Mouse (Mus musculus): ENCODE measurements around the gene Gm15557. TPM values are rescaled to one million over a fixed set of nuclear protein-coding genes. Genes with fewer than 3 reads are reported as not detected.

Gene Gm15557
- total and polyA plus RNA-seq, 2 experiments from 2014 or later, result not detected

DNA sequence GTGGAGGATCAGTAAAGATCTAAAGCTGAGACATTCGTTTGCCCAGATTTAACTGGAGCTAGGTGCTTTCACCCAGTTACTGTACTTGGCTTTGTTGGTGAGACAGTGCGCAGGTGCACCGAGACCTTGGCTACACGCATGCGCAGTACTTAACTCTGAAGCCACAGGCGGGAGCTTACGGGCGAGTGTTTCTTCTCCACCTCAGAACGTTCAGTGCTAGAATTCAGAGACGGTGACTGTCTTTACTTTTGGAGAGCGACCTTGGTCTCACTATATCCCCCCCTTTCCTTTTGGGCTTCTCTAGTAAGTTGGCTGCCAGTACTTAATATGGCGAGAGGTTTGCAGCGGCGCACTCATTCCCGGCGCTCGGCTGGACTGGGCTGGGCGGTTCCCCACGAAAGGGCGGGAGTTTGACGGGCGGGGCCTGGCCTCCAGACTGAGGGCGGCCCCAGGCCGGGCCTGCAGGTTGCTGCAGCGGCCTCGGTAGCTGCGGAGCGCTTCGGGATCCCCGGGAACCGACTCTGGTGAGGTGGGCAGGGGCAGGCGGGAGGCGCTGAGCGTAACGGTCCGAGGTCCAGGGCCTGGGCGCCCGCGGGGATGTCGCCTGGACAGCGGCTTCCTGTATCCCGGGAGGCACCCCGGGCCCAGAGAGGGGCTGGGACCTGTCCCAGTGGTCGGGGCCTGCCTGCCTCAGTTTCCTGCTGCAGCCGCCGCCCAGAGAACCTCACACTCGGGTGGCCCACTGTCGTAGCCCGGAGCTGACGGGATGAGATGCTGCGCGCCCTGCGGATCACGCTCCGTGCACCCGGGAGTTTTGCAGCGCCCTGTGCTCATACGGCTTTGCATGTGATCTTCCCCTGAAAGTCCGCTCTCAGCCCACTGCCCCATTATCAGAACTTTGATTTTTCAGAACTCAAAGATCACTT lies 15.9 kb downstream of the Gm15557 start, which contains the start of gene Cep250:
TSS of gene Cep250 (plus strand) at position 325 of the 926 bp plus-strand sequence.
- peak within 1 kb of the TSS; percentile 91 for H3K4me3 ChIP-seq (ENCODE audit: low read depth, low read length)

DNA sequence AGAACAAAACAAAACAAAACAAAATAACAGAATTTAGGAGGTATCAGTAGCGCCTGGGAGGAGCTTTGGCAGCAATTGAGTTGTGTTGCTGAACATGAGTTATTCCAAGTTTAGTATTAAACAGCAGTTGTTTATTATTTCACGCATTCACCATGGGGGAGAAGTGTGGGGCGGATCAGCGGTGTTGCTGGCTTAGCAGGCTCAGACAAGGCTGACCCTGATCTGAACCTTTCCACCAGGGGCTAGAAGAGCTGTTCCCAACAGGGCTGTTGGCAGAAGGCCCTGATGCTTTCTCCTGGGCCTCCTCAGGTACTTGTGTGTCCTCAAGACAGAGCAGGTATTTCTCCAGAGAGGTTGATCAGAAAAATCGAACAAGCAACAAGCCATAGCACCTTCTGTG lies 19.5 kb downstream of the Gm15557 start:
- 71% methylated on average over 5 of the region's 5 CpGs for WGBS
- H3K9me3 ChIP-seq (replicated peaks; ENCODE audit: control insufficient read depth, low read length), result no peaks in the 10 kb centered on the region
- no peak overlapping the region for H3K4me2 ChIP-seq (ENCODE audit: low read depth, low read length)
- TF ChIP-seq EP300 (IDR thresholded peaks at IDR 0.05; ENCODE audit: low read depth), result no peak
- no peak for TF ChIP-seq CTCF (IDR thresholded peaks at IDR 0.05; ENCODE audit: low read depth)
- no peaks in the 10 kb centered on the region for H3K4me1 ChIP-seq (ENCODE audit: control insufficient read depth, insufficient read depth)
- H3K36me3 ChIP-seq (replicated peaks; ENCODE audit: control insufficient read depth, insufficient read depth, low read length), result peaks cover 22% of the 10 kb centered on the region
- no peaks in the 10 kb centered on the region for H3K27me3 ChIP-seq (ENCODE audit: control insufficient read depth, insufficient read depth, low read length)
- no peak for DNase-seq (ENCODE audit: low spot score)
- ATAC-seq (ENCODE audit: insufficient read depth, low read depth), result no peak
- no peak overlapping the region for H3K27ac ChIP-seq (ENCODE audit: low read depth)
- no peak overlapping the region for H3K4me3 ChIP-seq (ENCODE audit: low read depth, low read length)
- no peak overlapping the region for H3K9ac ChIP-seq (replicated peaks; ENCODE audit: low read depth, low read length)

More for the DNA sequence above, 15.9 kb downstream of the Gm15557 start, which contains the start of gene Cep250:
- peak; percentile 98 for ATAC-seq (ENCODE audit: insufficient read depth, low read depth)
- Histone ChIP-seq H3K27ac (ENCODE audit: low read depth) (peak within 1 kb of the TSS; percentile 85), H3K9ac (replicated peaks; ENCODE audit: low read depth, low read length) (peak within 1 kb of the TSS; percentile 92), H3K4me2 (ENCODE audit: low read depth, low read length) (peak within 1 kb of the TSS; percentile 96), H3K27me3 (ENCODE audit: control insufficient read depth, insufficient read depth, low read length) (no peaks in the 10 kb centered on the region), H3K4me1 (ENCODE audit: control insufficient read depth, insufficient read depth) (no peaks in the 10 kb centered on the region), H3K36me3 (replicated peaks; ENCODE audit: control insufficient read depth, insufficient read depth, low read length) (no peaks in the 10 kb centered on the region), H3K9me3 (replicated peaks; ENCODE audit: control insufficient read depth, low read length) (no peaks in the 10 kb centered on the region)
- DNase-seq (ENCODE audit: low spot score), result peak; percentile 90
- under 1% methylated on average over 55 of the region's 59 CpGs for WGBS
- TF ChIP-seq CTCF (IDR thresholded peaks at IDR 0.05; ENCODE audit: low read depth) (no peak), EP300 (IDR thresholded peaks at IDR 0.05; ENCODE audit: low read depth) (no peak; the same call in 1 of the 2 replicates)

DNA sequence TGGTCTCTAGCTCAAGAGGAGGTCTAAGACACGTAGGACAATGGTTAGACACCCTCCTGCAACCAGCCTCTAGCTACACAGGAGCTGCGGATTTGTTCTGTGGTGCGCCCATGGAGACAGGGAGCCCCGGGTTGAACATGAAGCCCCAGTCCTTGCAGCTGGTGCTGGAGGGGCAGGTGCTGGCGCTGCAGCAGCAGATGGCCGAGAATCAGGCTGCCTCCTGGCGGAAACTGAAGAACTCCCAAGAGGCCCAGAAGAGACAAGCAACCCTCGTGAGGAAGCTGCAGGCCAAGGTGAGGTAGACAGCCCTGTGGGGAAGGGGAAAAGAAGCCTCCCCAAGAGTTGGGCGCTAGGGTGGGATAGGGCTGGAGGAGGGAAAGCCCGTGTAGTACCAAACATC lies 21.3 kb downstream of the Gm15557 start:
- Histone ChIP-seq H3K27me3 (ENCODE audit: control insufficient read depth, insufficient read depth, low read length) (no peaks in the 10 kb centered on the region), H3K27ac (ENCODE audit: low read depth) (no peak overlapping the region), H3K4me1 (ENCODE audit: control insufficient read depth, insufficient read depth) (no peaks in the 10 kb centered on the region), H3K4me2 (ENCODE audit: low read depth, low read length) (no peak overlapping the region), H3K9ac (replicated peaks; ENCODE audit: low read depth, low read length) (no peak overlapping the region), H3K9me3 (replicated peaks; ENCODE audit: control insufficient read depth, low read length) (no peaks in the 10 kb centered on the region), H3K4me3 (ENCODE audit: low read depth, low read length) (no peak overlapping the region), H3K36me3 (replicated peaks; ENCODE audit: control insufficient read depth, insufficient read depth, low read length) (peaks cover 32% of the 10 kb centered on the region)
- no peak for DNase-seq (ENCODE audit: low spot score)
- 83% methylated on average over 10 of the region's 10 CpGs for WGBS
- no peak for ATAC-seq (ENCODE audit: insufficient read depth, low read depth)
- no peak for TF ChIP-seq EP300 (IDR thresholded peaks at IDR 0.05; ENCODE audit: low read depth)
- TF ChIP-seq CTCF (IDR thresholded peaks at IDR 0.05; ENCODE audit: low read depth), result no peak

DNA sequence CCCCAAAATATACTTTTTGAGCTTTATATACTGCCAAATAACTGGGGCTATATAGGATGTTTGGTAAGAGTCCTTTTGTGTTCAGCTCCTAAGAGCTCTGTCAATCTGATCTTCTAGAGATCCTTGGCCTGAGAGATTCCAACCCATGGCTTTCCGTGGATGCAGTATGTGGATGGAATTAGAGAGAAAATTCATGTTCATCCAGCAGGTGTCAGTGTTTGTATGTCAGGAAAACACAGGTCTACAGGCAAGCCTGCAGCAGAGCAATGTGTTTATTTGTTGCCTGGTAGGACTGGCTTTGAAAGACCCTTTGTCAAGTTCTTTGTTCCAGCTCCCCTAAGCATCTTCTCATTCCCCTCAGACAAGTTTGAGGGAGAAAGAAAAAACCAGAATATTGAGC lies 22.5 kb downstream of the Gm15557 start:
- 33% methylated on average over 1 of the region's 1 CpGs for WGBS
- TF ChIP-seq CTCF (IDR thresholded peaks at IDR 0.05; ENCODE audit: low read depth) (peak; percentile 67), EP300 (IDR thresholded peaks at IDR 0.05; ENCODE audit: low read depth) (no peak)
- Histone ChIP-seq H3K9ac (replicated peaks; ENCODE audit: low read depth, low read length) (no peak overlapping the region), H3K27ac (ENCODE audit: low read depth) (no peak overlapping the region), H3K4me2 (ENCODE audit: low read depth, low read length) (no peak overlapping the region), H3K4me3 (ENCODE audit: low read depth, low read length) (no peak overlapping the region), H3K27me3 (ENCODE audit: control insufficient read depth, insufficient read depth, low read length) (no peaks in the 10 kb centered on the region), H3K4me1 (ENCODE audit: control insufficient read depth, insufficient read depth) (no peaks in the 10 kb centered on the region), H3K36me3 (replicated peaks; ENCODE audit: control insufficient read depth, insufficient read depth, low read length) (peaks cover 41% of the 10 kb centered on the region), H3K9me3 (replicated peaks; ENCODE audit: control insufficient read depth, low read length) (no peaks in the 10 kb centered on the region)
- ATAC-seq (ENCODE audit: insufficient read depth, low read depth), result peak; percentile 64
- DNase-seq (ENCODE audit: low spot score), result peak; percentile 50

DNA sequence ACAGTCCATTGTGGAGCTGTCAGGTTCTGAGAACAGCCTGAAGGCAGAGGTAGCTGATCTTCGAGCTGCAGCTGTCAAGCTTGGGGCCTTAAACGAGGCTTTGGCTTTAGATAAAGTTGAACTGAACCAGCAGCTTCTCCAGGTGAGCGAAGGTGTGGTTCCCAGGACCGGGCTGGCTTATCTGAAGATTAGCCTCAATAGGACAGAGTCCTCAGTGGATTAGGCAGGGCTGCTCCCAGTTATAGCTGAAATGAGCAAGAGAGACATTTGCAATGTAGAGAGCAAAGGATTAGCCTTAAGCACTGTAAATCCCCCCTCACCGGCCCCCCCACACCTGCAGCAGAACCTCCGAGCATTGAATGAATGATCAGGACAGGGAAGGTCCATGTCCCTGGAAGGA lies 32.8 kb downstream of the Gm15557 start:
- no peaks in the 10 kb centered on the region for H3K27me3 ChIP-seq (ENCODE audit: control insufficient read depth, insufficient read depth, low read length)
- no peak overlapping the region for H3K4me2 ChIP-seq (ENCODE audit: low read depth, low read length)
- H3K4me1 ChIP-seq (ENCODE audit: control insufficient read depth, insufficient read depth), result no peaks in the 10 kb centered on the region
- peaks cover 84% of the 10 kb centered on the region for H3K36me3 ChIP-seq (replicated peaks; ENCODE audit: control insufficient read depth, insufficient read depth, low read length)
- no peaks in the 10 kb centered on the region for H3K9me3 ChIP-seq (replicated peaks; ENCODE audit: control insufficient read depth, low read length)
- ATAC-seq (ENCODE audit: insufficient read depth, low read depth) (no peak), DNase-seq (ENCODE audit: low spot score) (no peak)
- 87% methylated on average over 6 of the region's 6 CpGs for WGBS
- no peak overlapping the region for H3K27ac ChIP-seq (ENCODE audit: low read depth)
- TF ChIP-seq CTCF (IDR thresholded peaks at IDR 0.05; ENCODE audit: low read depth) (no peak), EP300 (IDR thresholded peaks at IDR 0.05; ENCODE audit: low read depth) (no peak)
- H3K9ac ChIP-seq (replicated peaks; ENCODE audit: low read depth, low read length), result no peak overlapping the region
- H3K4me3 ChIP-seq (ENCODE audit: low read depth, low read length), result no peak overlapping the region

All from heart, postnatal 0 days (tissue).